Mouse (Mus musculus) hindbrain, embryonic 13.5 days (tissue): ENCODE results near the gene Clec4e. TPM values are rescaled to one million over a fixed set of nuclear protein-coding genes. Genes with fewer than 3 reads are reported as not detected.
"Not testable (repeated sequence)": the region's sequence is repeated elsewhere in the genome, so short reads cannot be mapped to it uniquely, and the experiment has no call there.

Experiments
- ATAC-seq: fragments of 200-750 bp; cut with Nextera tagmentation; 2 replicates; pipeline ENCODE4 v1.8.0; 2017; ENCODE audit warnings: moderate TSS enrichment; ENCODE audit not compliant: low FRiP score
- H3K27ac ChIP-seq: fragments of 300-500 bp; sonication (generic); 2 replicates; pipeline ENCODE4 v1.5.1; 2015; ENCODE audit warnings: inconsistent platforms, mild to moderate bottlenecking, moderate library complexity
- H3K27me3 ChIP-seq: fragments of 300-500 bp; sonication (generic); 2 replicates; pipeline ENCODE4 v1.6.1; 2015; ENCODE audit warnings: mild to moderate bottlenecking, inconsistent platforms
- H3K36me3 ChIP-seq: fragments of 300-500 bp; sonication (generic); 2 replicates; pipeline ENCODE4 v1.6.1; 2015; ENCODE audit warnings: mild to moderate bottlenecking, inconsistent platforms
- H3K4me1 ChIP-seq: fragments of 300-500 bp; sonication (generic); replicated peaks from 2 replicates; pipeline ENCODE4 v1.6.1; 2015; ENCODE audit warnings: inconsistent platforms
- H3K4me2 ChIP-seq: fragments of 300-500 bp; sonication (generic); 2 replicates; pipeline ENCODE4 v1.6.1; 2015; ENCODE audit warnings: inconsistent platforms, mild to moderate bottlenecking, moderate library complexity
- H3K4me3 ChIP-seq: fragments of 300-500 bp; sonication (generic); 2 replicates; pipeline ENCODE4 v1.5.1; 2015; ENCODE audit warnings: mild to moderate bottlenecking, inconsistent platforms
- H3K9ac ChIP-seq: fragments of 300-500 bp; sonication (generic); 2 replicates; pipeline ENCODE4 v1.6.1; 2015; ENCODE audit warnings: mild to moderate bottlenecking, inconsistent platforms
- H3K9me3 ChIP-seq: fragments of 300-500 bp; sonication (generic); 2 replicates; pipeline ENCODE4 v1.6.1; 2016; ENCODE audit warnings: inconsistent platforms
- WGBS: fragments of 180-500 bp; shearing (Covaris S2); methylation state at CpG from one replicate; pipeline ENCODE4 v1.1.7; 2015; 5-methylcytosine and 5-hydroxymethylcytosine counted together
- polyA plus RNA-seq: library from polyadenylated mRNA; unstranded; fragments of >200 nt; fragmentation: Nextera tagmentation; extraction: Ambion mirVana; gene quantifications from 2 replicates; pipeline ENCODE4 v1.2.1, GENCODE M21; 2015

Gene Clec4e
- not detected in 2 replicates for polyA plus RNA-seq

DNA sequence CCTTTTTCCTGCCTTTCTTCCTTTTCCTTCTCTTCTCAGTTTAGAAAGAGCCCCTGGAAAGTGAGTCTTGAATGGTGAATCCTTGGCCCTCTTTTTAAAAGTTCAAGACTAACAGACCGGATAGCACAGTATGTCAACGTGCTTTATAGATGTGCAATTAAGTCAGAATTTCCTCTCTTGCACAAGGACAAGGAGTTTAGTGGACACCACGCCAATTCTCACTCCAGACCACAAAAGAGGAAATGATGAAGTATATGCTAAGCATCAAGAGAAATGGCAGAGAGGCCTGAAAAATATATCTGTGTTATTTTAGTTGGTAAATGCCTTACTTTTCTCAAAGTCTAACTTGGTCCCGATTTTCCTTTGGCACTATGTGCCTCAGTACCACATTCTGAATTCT is at the start of gene Clec4e:
Gene Clec4e, minus strand, starts transcription at position 118 of the 400 bp plus-strand sequence.
- no peak for ATAC-seq
- H3K36me3 ChIP-seq = no peaks in the 10 kb centered on the region
- WGBS = 79% methylated on average over 4 of the region's 4 CpGs

DNA sequence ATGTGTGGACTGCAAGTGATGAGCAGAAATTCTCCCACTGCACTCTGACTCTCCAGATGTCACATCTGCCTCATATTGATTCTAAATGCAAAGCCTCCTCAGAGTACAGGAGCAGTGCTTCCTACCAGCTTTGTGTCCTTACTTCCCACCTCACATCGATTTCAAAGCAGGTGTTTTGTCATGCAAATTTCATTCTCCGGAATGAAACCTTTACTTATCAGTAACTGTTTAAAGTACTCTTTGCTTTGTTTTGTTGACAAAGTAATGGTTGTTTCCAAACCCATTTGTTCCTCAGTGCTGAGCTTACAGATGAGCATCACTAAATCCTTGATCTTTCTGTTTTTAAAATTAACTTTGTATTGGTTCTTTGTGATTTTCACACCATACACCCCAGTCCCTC is 42.8 kb upstream of the Clec4e start:
- Histone ChIP-seq H3K4me1 (no peaks in the 10 kb centered on the region), H3K9me3 (no peaks in the 10 kb centered on the region), H3K36me3 (no peaks in the 10 kb centered on the region), H3K4me3 (no peak overlapping the region), H3K27me3 (no peaks in the 10 kb centered on the region), H3K4me2 (no peak overlapping the region), H3K9ac (no peak overlapping the region), H3K27ac (no peak overlapping the region)
- ATAC-seq = no peak
- WGBS = 28% methylated on average over 2 of the region's 2 CpGs

More for the DNA sequence above, at the start of gene Clec4e:
- Histone ChIP-seq H3K27me3 (no peaks in the 10 kb centered on the region), H3K4me2 (no peak within 1 kb of the TSS), H3K9ac (no peak within 1 kb of the TSS), H3K4me1 (no peaks in the 10 kb centered on the region), H3K4me3 (no peak within 1 kb of the TSS), H3K9me3 (no peaks in the 10 kb centered on the region), H3K27ac (no peak within 1 kb of the TSS)

DNA sequence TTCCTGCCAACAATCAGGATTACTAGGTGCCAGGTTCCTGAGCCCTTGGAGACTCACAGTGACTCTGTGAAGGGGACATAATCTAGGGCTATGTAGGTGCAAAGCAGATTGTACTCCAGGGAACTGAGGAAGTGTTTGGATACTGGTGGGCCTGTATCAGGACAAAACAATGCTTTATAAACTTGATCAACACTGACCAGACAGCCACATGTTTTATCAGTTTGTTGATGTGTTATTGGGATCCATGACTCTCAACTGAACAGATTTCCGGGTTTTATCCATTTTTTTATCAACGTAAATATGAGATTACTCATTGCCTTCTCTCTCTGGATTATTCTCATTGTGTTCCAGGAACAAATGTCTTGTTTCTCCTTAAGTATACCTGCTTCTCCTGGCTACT is 18.4 kb upstream of the Clec4e start, which contains the start of gene Vmn2r19:
Gene Vmn2r19, plus strand, starts transcription at position 301 of the 400 bp plus-strand sequence.
- Histone ChIP-seq H3K27ac (no peak within 1 kb of the TSS), H3K4me3 (no peak within 1 kb of the TSS), H3K9me3 (no peaks in the 10 kb centered on the region), H3K4me2 (no peak within 1 kb of the TSS), H3K36me3 (no peaks in the 10 kb centered on the region), H3K27me3 (no peaks in the 10 kb centered on the region), H3K4me1 (no peaks in the 10 kb centered on the region), H3K9ac (no peak within 1 kb of the TSS)
- 84% methylated on average over 2 of the region's 2 CpGs for WGBS
- ATAC-seq = no peak

DNA sequence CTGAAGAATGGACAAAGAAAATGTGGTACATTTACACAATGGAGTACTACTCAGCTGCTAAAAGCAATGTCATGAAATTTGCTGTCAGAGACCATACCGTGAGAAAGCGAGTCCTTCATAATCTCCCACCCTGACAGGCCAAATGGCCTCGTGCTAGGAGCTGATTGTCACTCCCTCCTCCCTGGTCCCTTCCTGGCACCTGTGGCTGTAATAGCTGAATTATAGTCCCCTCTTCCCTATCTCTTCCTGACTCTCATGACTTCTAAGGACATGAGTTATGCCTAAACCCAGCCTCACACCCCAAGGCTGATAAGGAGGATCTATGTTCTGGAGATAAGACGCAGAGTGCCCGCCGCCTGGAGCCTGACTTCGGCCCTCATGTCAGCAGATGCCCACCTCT is 16.6 kb upstream of the Clec4e start:
- not testable (repeated sequence) for H3K9me3 ChIP-seq, H3K4me3 ChIP-seq, ATAC-seq, H3K9ac ChIP-seq, H3K4me1 ChIP-seq, H3K27me3 ChIP-seq, H3K27ac ChIP-seq, H3K4me2 ChIP-seq, H3K36me3 ChIP-seq
- 90% methylated on average over 7 of the region's 7 CpGs for WGBS

DNA sequence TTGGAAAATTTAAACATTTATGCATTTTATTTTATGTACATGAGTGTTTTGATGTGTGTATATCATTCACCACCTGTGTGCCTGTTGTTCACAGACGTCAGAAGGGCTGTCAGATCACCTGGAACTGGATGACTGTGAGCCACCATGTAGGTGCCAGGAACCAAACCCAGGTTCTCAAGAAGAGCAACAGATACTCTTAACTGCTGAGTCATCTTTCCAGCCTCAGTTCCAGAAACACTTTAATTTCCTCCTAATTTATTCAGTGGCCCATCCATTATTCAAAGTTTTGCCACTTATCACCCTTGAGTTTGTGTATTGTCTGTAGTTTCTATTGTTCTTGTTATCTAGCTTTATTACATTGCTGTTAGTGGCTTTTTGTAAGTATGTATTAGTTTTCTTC is 7.0 kb upstream of the Clec4e start:
- H3K9me3 ChIP-seq = no peaks in the 10 kb centered on the region
- H3K4me3 ChIP-seq = no peak overlapping the region
- H3K4me2 ChIP-seq = no peak overlapping the region
- no peaks in the 10 kb centered on the region for H3K4me1 ChIP-seq
- H3K36me3 ChIP-seq = no peaks in the 10 kb centered on the region
- H3K27me3 ChIP-seq = no peaks in the 10 kb centered on the region
- H3K9ac ChIP-seq = no peak overlapping the region
- H3K27ac ChIP-seq = no peak overlapping the region
- 72% methylated on average over 1 of the region's 1 CpGs for WGBS
- ATAC-seq = no peak

DNA sequence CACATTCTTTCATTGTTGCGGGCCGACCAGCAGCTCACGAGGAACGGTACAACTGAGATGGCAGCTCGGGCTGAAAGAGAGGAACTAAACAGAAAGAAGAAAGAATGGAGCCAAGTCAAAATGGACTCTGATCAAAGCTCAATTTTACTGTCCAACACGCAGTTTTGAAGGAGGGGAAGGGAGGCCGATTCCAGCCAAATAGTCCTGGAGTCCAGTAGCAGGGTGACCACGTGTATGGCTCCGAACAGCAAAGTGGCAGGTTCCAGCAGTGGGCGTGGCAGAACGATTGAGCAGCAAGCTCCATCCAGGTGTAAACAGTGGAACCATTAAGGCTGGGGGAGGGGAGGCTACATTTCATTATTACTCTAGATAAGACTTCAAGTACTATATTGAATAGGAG is 3.8 kb upstream of the Clec4e start:
- WGBS = 94% methylated on average over 11 of the region's 11 CpGs
- H3K4me2 ChIP-seq, H3K4me1 ChIP-seq, H3K36me3 ChIP-seq, H3K9me3 ChIP-seq, ATAC-seq, H3K4me3 ChIP-seq, H3K27me3 ChIP-seq, H3K27ac ChIP-seq, H3K9ac ChIP-seq: not testable (repeated sequence)

DNA sequence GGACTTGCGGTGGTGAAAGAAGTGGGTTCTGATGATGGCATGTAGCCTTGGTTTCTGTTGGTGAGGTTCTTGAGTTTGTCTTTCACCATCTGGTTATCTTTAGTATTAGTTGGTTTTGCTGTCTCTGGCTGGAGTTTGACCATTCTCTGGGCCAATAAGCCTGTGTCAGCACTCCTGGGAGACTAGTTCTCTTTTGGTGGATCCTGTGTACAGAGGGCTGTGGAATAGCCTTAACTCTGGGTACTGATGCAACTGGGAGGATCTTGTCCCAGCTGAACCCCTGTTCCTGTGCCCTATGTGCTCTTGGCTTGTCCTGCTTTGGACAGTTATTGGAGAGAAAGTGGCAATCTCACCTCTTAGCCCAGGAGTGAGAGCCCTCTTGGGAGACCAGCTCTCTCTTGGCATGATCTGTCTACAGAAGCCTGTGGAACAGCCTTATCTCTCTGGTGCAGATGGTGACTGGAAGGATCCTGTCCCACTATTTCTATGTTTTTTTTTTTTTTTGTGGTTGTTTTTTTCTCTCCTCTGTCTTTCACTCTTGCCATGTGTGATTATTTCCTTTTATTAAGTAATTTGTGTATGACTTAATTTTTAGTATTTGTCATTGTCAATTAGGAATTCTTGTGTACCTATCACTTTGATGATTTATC is 3.2 kb upstream of the Clec4e start:
- Histone ChIP-seq H3K4me1 (no peaks in the 10 kb centered on the region), H3K27me3 (no peaks in the 10 kb centered on the region), H3K36me3 (no peaks in the 10 kb centered on the region), H3K4me3 (no peak overlapping the region), H3K9ac (no peak overlapping the region), H3K4me2 (no peak overlapping the region), H3K9me3 (no peaks in the 10 kb centered on the region), H3K27ac (no peak overlapping the region)
- WGBS = 93% methylated on average over 1 of the region's 1 CpGs
- ATAC-seq = no peak

DNA sequence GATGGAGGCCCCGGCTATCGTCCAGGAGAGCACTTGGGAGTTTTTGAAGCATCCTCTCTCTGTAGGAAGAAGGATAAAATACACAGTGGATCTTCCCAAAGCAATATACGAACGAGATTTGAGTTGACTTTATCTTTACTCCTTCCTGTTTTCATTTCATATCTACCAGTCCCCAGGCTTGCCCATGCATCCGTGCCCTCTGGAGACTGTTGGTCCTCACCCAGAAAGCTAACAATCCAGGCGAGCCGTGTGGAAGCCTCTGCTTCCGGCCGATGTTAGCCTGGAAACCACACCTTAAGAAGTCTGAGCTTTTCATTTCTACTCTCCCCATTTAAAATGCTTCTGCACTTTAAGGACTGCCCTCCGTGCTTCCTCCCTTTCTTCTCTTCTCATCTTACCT is 739 bp downstream of the Clec4e start:
- H3K4me1 ChIP-seq = no peaks in the 10 kb centered on the region
- no peaks in the 10 kb centered on the region for H3K27me3 ChIP-seq
- no peak for ATAC-seq
- H3K9ac ChIP-seq = no peak overlapping the region
- WGBS = 91% methylated on average over 10 of the region's 10 CpGs
- H3K36me3 ChIP-seq = no peaks in the 10 kb centered on the region
- no peak overlapping the region for H3K4me3 ChIP-seq
- H3K27ac ChIP-seq = no peak overlapping the region
- H3K4me2 ChIP-seq = no peak overlapping the region
- H3K9me3 ChIP-seq = no peaks in the 10 kb centered on the region

DNA sequence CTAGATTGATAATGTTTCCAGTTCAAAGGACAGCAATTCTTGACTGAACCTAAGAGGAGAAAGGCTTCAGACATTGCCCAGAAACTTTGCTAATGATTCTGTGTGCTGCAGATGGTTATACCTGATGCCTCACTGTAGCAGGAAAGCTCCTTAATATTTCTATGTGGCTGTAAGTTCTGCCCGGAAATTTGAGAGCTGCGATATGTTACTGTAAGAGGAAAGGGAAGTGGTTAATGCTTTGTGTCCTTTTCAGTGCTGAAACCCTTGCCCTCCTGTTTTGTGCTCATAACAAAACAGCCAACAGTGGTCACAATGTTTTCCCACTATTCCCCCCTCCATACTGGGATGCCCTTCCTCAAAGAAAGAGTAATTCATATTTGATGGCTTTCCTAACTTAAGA is 3.4 kb downstream of the Clec4e start:
- no peak for ATAC-seq
- Histone ChIP-seq H3K27ac (no peak overlapping the region), H3K4me2 (no peak overlapping the region), H3K9ac (no peak overlapping the region), H3K4me1 (no peaks in the 10 kb centered on the region), H3K4me3 (no peak overlapping the region), H3K27me3 (no peaks in the 10 kb centered on the region), H3K9me3 (no peaks in the 10 kb centered on the region), H3K36me3 (no peaks in the 10 kb centered on the region)
- WGBS = 91% methylated on average over 2 of the region's 2 CpGs

DNA sequence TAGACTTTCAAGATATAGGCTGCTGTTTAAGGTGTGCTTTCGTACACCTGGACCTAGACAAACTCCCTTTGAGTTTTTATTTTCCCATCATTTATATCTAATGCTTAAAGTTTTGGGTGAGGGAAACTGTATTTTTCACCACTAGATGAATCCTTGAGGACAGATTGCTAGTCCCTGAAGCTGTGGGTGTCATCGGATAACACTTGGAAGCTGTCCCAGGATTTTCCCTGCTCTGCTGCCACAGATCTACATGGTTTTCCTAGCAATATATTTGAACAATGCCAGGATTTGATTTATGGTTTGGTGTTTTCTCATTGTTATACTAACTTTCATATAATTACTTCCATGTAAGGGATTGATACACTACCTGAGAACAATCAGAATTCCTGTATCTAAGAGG is 10.2 kb downstream of the Clec4e start:
- no peak overlapping the region for H3K9ac ChIP-seq
- no peak for ATAC-seq

DNA sequence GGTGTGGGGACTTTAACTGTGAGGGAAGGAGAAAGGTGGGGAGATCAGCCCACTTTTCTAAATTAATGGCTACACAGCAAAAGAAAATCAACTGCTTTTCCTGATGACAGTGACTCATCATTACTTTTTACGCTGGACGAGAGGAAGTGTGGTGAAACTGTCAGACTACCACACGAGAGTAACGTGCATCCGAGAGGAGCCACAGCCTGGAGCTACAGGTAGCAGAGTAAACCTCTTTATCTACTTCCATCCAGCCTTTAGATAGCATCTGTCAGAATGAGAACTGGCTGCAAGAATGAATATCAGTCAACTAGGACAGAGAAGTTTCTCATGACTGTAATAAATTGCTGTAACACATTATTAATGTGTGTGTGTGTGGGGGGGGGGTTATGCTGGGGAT is 22.7 kb downstream of the Clec4e start:
- no peaks in the 10 kb centered on the region for H3K4me1 ChIP-seq
- H3K9me3 ChIP-seq = peaks cover 5% of the 10 kb centered on the region; the same call in 1 of the 2 replicates
- H3K27ac ChIP-seq = no peak overlapping the region
- H3K9ac ChIP-seq = no peak overlapping the region
- H3K4me2 ChIP-seq = no peak overlapping the region
- ATAC-seq = no peak
- no peaks in the 10 kb centered on the region for H3K27me3 ChIP-seq
- no peaks in the 10 kb centered on the region for H3K36me3 ChIP-seq
- WGBS = 87% methylated on average over 5 of the region's 5 CpGs
- H3K4me3 ChIP-seq = no peak overlapping the region

More for the DNA sequence above, 10.2 kb downstream of the Clec4e start:
- Histone ChIP-seq H3K27me3 (no peaks in the 10 kb centered on the region), H3K36me3 (no peaks in the 10 kb centered on the region), H3K4me3 (no peak overlapping the region), H3K9me3 (no peaks in the 10 kb centered on the region), H3K4me1 (no peaks in the 10 kb centered on the region), H3K27ac (no peak overlapping the region), H3K4me2 (no peak overlapping the region)
- WGBS = 92% methylated on average over 2 of the region's 2 CpGs

DNA sequence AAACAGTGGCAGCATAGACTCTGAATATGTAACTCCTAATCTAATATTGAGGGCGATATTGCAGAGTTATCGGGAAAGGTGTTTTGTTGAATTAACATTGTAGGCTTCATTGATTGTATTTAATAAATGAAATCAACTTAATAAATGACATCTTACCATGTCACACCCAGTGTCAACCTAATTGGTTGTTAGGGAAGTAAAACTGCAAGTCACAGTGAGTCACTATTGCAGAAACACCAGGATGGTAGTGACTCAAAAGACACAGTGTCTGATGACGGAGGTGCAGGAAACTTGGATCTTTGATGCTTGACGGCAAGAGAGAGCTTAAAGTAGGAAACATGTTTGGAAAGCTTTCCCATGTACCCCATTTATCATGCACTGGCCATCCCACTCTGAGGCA is 23.9 kb downstream of the Clec4e start:
- Histone ChIP-seq H3K4me1 (no peaks in the 10 kb centered on the region), H3K27me3 (no peaks in the 10 kb centered on the region), H3K4me2 (no peak overlapping the region), H3K9ac (no peak overlapping the region), H3K36me3 (no peaks in the 10 kb centered on the region), H3K27ac (no peak overlapping the region), H3K4me3 (no peak overlapping the region), H3K9me3 (peaks cover 5% of the 10 kb centered on the region; the same call in 1 of the 2 replicates)
- ATAC-seq = no peak
- WGBS = 89% methylated on average over 4 of the region's 4 CpGs

DNA sequence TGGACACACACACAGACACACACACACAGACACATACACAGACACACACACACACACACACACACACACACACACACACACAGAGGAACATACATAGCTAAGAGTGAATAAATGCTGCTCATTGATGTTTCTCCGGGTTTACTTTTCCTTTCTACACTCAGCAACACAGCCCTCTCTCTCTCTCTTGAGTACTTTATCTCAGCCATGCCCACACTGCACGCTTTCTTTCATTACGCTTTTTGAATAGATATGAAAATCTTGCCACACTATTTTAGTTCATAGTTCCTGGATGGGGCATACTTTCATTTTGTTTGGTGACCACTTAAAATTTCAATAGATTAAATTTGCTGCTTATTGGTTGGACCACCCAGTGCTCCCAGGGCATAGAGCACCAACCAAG is 25.5 kb downstream of the Clec4e start:
- WGBS = 93% methylated on average over 3 of the region's 3 CpGs
- Histone ChIP-seq H3K9ac (no peak overlapping the region), H3K4me1 (no peaks in the 10 kb centered on the region), H3K4me2 (no peak overlapping the region), H3K27ac (no peak overlapping the region), H3K4me3 (no peak overlapping the region), H3K36me3 (no peaks in the 10 kb centered on the region), H3K27me3 (no peaks in the 10 kb centered on the region), H3K9me3 (no peaks in the 10 kb centered on the region)
- no peak for ATAC-seq
